Mouse (Mus musculus): ENCODE results near the gene Uts2r. TPM values are rescaled to one million over a fixed set of nuclear protein-coding genes. Genes with fewer than 3 reads are reported as not detected.
A peak's percentile ranks its signal among the peaks of the same experiment; 100 is the strongest.

Uts2r gene
- total RNA-seq (2021) = not detected
- long read RNA-seq, experiment 1 = 0 reads
- long read RNA-seq, experiment 2 = 0 reads

DNA sequence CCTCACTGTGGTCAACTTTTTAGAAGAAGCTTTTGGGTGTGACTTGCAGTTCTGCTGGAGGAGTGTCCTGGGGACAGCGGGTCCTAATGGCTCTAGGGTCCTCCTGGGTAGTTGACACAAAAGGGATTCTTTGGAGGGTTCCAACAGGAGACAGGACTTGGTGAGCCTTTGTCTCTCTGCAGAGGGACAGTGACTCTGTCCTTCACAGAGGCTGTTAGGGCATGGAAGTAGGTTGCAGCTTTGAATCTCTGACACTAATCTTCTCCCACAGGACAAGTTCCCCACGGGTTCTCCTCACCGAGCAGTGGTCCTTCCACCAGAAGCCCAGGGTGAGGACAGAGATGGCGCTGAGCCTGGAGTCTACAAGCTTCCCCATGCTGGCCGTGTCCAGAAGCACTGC is at the start of gene Uts2r:
Uts2r (plus strand) TSS at position 301 of the 400 bp plus-strand sequence.
- DNase-seq = no peak

DNA sequence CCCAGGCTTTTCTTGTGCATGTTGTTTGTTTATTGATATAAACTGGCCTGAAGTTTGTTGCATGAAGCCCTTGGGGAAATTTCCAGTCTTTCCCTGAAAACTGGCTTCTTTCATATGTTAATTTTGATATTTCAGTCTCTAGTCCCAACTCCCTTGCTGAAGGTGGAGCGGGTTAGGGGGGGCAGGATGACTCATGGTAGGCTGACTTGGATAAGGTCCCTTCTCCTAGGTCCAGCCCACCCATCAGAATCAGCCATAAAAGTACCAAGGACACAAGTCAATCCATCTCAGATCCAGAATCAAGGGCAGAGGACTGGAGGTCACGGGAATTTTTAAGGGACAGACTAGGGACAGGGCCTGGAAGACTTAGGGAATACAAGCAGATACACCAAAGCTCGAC is 49.0 kb upstream of the Uts2r start:
- DNase-seq = peak; percentile 76 to 80

DNA sequence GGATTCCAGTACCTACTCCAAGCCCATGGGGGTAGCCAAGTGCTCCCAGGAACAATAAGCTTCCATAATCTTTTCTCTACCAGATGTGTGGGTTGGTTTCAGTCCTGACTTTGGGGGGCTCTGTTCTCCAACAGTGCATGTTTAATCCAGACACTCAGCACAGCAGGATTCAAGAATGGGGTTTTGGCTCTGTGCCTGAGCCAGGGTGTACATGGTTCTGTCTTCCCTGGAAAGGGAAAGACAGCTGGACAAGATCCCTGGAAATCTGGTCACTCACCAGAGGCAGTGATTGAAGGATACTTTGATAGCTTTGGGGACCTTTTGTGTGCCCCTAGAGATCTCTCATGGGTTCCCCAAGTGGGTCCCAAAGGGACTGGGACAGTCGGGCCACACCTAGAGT is 48.5 kb upstream of the Uts2r start:
- peak in 1 of 2 experiments; percentile 41 for DNase-seq

DNA sequence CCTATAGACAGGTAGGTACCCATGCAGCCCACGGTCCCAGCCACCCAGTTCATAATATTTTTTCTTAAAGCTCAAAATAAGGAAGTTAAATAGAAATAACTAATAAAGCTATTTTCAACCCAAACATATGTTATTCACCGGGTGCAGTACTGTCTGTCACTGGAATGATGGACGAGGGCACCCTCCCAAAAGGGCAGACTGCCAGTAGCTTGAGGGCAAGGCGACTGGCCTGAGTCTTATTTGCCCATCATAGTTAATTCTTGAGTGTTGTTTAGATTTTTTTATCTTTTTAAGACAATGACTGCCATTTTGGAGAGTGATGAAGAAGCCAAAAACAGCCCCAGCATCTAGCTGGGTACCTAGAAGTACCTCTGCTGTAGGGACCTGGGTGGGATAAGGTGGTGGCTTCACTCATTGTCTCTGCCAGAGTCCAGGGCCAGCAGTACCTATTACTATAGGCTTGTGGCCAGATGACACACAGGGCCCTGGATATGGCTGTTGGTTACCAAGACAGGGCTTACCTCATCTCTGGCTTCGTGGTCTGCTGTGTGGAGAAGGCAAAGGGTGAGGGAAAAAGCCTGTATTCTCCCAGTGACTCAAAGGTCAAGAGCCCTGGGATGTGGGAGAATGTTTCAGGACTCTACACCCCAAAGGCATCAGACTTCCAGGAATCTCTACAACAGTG is 47.8 kb upstream of the Uts2r start:
- peak; percentile 82 to 87 for DNase-seq

DNA sequence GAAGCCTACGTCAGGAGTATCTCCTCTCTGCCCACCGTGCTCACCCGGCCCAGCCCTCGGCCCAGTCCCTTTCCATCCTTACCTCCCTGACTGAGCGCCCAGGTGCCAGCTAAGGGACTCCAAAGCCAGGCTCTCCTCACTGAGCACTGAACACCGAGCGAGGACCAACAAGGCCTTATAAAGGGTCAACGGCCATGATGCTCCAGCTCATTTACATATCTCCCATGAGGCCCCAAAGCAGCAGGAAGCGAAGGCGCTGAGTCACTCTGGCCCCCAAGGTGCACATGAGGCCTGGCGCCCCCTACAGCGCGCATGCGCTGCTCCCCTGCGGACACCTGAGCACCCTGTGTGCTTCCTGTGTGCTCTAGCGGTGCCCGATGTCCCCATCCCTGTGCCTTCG is 42.0 kb upstream of the Uts2r start:
- DNase-seq = no peak

DNA sequence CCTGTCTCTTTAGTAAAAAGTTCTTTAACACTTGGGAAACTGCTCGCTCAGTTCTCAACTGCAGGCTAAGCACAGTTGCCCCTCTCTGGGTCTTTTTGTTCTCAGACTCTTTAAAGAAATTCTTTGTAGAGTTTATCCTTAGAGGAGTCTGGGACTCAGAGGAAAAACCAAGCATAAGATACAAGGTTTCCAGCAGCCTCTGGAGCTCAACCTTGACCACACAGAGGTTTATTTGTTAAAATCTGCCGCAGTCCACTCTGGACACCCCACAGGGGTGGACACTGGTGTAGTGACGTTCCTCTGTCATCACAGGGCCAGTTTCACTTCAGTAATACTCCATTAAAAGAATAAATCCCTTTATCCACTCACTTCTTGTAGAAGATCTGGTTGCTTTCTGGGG is 41.5 kb upstream of the Uts2r start, which contains the start of gene Tex19.2:
Tex19.2 (minus strand) TSS at position 101 of the 400 bp plus-strand sequence.
- DNase-seq = no peak

DNA sequence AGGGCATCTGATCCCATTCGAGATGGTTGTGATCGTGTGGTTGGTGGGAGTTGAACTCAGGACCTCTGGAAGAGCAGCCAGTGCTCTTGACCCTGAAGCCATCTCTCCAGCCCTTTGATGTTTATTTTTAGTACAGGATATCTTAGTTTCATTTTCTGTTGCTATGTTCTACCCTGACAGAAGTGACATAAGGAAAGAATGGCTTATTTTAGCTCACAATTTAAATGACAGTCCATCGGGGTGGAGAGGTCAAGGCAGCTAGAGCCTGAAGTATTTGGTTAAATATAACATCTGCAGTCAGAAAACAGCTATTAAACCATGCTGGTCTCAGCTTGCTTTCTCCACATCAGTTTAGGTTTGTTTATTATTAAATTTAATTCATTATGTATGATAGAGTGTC is 38.9 kb upstream of the Uts2r start:
- DNase-seq = peak in 1 of 2 experiments; percentile 46

DNA sequence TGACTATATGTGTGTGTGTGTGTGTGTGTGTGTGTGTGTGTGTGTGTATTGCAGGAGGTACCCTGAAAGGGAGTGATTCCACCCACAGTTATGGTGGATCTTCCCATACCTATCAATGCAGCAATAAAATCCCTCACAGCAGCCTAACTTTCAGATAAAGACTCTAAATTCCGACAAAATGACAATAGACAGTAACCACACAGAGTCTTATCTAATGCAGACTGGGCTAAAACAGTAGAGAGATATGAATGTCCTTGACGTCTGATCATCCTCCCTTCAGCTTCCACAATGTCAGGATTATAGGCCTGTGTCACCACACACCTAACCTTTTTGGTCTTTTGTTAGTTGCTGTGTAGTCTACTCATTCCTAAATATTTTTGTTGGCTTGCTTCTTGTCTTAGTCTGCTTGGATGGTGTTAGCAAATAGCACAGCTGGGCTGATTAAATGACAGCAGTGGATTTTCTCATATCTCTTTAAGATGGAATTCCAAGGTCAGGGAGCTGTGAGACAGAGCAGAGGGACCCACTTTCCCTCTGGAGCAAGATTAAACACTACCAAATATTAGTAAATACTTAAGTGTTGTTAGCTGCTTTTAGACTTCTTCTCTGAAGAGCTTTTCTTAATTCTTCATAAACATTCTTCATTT is 37.9 kb upstream of the Uts2r start:
- no peak for DNase-seq

DNA sequence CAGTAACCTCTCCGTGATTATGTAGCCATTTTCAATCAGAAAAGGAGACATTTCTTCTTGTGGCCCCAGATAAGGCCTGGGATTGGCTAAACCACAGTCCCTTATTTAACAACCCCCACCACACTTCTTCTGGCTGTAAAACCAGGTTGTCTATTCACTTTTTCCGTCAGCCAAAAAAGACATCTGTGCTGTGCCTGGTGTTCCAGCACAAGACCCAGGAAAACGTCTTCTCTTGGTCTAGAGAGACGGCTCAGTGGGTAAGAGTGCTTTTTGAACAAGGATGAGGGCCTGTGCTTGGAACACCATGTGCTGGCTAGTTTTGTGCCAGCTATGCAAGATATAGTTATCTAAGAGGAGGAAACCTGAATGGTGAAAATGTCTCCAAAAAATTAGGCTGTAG is 36.6 kb upstream of the Uts2r start:
- DNase-seq = no peak

DNA sequence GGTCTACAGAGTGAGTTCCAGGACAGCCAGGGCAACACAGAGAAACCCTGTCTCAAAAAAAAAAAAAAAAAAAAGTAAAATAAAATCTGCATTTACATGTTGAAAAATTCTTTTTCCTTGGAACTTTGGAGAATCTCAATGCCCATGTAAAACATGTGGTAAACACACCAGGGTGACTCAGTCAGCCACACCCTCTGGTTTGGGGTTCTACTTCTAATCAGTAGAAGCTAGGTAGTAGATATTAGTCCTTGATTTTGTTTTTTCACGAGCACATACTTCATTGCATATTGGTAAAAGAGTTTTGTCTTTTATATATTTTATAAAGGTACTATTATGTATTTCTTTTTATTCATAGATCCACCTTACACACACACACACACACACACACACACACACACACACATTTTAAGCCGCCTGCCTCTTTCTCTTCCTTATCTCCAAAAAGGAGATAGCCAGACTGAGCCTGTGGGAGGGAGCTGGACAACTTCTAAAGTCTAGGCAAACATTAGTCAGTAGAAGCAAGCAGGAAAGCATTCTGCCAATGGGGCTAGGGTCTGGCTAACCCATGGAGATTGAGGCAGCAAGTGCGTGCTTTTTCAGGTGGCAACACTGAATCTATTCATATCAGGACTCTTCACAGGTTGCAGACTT is 34.4 kb upstream of the Uts2r start:
- no peak for DNase-seq

DNA sequence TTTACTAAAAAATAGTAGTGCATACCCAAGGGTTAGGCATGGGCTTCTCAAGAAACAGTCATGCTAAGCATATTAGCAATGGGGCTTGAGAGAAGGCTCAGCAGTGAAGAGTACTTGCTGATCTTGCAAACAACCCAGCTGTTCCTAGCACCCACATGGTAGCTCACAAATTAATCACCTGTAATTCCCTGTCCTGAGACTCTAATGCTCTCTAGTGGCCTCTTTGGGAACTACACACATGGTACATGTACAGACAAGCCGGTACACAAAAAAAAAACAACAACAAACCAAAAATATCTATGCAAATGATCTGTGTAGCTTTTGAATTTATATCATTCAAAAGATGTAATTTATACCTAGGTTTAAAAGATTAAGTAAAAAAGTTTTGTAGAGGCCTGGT is 33.7 kb upstream of the Uts2r start:
- peak in 1 of 2 experiments; percentile 35 for DNase-seq

DNA sequence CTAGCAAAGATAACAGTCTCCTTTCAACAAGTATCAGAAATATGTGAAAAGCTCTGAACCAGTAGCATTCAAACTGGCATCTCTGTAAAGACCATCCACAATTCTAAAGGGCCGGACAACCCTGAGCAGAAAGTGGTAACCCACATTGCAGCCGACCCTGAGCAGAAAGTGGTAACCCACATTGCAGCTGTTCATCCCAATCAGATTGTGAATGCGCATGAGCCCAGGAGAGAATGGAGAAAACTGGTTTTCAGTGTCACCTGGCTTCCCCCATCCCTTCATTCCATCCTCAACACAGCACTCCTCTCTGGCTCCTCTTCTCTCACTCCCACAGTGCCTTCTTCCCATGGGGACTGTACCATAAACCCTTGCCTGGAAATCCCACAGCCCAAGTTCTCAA is 32.6 kb upstream of the Uts2r start:
- DNase-seq = no peak

DNA sequence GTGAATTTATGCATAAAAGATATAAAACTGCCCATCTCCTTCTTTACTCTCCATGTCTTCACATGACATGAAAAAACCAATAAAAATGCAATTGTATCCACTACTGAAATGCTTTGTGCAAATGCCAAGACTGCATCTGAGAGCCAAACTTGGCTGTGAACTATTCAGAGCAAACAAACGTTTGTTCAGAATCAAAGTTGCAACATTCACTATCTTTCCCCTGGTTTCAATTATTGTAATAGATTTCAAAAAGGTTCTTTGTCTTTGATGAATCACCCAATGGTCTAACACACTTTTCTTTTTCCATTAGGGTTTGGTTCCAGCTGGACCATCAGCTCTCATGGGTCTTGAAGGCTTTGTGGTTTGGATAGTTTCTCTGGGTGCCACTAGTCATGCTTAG is 30.5 kb upstream of the Uts2r start:
- no peak for DNase-seq

DNA sequence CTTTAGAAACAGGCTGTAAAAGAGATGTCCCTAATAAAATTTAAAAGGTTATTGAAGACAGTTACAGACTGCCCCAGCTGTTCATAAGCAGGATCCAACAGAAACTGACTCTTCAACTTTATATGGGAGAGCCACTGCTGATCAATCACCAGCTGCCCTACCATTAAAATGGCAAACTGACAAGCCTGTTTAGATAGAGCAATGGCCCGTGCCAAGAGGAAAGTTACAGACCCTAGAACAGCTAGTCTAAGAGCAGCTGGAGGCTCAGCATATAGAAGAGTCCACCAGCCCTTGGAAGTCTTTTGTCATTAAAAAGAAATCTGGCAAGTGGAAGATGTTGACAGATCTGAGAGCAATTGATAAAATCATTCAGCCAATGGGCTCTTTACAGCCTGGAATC is 25.5 kb upstream of the Uts2r start:
- no peak for DNase-seq

DNA sequence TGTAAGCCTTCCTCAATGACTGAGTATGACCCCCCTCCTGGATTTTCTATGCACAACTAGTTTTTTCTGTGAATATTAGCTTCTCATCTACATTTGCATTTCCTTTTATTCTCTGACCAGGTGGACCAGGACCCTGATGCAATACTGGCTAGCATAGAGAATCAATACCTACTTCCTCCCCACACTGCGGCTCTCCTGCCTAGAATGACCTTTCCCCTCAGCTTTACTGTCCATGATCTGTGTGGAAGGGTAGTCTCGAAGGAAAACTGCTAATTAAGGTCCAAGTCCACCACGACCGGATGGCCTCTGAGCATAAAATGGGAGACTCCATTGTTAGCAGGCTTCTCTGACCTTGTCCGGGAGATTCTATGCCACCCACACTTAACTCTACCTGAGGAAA is 22.4 kb upstream of the Uts2r start:
- no peak for DNase-seq

DNA sequence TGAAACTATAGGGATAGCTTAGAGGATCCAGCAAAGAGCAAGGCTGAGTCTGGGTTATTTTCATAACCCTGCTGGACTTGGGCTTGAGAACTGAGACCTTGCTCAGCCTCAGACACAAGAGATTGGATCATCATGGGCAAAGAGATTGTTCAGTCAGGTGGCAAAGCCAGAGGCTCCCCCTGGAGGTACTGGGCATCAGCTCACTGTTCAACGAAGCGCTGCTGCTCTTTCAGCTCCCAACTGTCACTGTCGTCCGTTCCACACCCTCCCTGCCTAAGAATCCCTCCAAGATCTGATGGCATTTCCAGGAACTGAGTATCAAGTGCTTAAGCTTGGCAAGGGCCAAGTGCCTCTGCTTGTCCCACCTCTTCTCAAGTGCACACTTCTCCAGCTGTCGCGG is 21.3 kb upstream of the Uts2r start:
- peak in 1 of 2 experiments; percentile 43 for DNase-seq

DNA sequence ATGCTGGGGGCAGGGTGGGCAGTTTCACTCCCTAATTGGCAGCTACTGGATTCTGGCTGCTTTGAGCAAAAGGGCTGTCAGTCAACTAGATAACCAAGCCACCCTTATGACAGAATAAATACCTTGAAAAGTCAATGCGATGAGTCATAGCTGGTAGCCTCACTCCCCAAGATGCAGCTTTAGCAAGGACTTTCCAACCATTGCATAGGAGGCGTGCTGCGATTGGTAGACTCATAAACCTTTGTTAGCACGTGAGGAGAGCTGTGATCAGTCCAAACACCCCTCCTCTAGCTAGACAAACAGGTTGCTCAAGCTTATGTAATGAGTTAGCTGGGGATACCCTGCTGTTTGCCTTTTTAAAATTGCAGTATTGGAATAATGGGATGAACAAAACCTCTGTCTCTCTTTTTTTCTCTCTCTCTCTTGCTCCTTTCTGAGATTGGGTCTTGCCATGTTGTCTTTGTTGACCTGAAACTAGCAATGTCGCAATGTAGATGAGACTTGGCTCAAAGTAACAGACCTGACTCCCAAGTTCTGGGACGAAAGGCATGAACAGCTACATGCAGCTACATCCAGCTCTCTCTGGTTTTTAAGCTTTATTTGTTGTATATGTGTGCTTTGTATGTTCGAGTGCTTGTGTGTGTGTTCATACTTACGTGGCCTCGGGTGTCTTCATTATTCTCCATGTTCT is 16.6 kb upstream of the Uts2r start:
- peak; percentile 15 to 16 for DNase-seq

DNA sequence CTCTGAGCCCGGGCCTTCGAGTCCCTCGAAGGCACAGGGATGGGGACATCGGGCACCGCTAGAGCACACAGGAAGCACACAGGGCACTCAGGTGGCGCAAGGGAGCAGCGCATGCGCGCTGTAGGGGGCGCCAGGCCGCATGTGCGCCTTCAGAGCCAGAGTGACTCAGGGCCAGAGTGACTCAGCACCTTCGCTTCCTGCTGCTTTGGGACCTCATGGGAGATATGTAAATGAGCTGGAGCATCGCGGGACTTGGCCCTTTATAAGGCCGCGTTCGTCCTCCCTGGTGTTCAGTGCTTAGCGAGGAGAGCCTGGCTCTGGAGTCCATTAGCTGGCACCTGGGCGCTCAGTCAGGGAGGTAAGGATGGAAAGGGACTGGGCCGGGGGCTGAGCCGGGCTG is 14.2 kb upstream of the Uts2r start, which contains the start of gene Tex19.1:
Tex19.1 (plus strand) TSS at position 279 of the 400 bp plus-strand sequence.
- no peak for DNase-seq

DNA sequence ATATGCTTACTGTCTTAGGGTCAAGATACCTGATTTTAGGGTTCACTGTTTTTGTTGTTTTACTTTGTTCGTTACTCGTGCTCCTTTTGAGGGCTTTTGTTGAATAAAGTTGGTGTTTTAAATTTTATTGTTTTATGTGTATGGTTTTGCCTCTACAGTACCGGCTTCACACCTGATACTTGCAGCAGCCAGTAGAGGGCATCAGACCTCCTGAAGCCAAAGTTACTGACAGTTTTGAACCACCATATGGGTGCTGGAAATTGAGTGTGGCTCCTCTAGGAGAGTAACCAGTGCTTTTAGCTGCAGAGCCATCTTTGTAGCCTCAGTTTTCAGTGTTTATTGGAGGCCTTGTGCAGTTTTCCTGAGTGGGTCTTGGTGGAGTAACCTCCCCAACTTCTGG is 11.9 kb upstream of the Uts2r start:
- no peak for DNase-seq

DNA sequence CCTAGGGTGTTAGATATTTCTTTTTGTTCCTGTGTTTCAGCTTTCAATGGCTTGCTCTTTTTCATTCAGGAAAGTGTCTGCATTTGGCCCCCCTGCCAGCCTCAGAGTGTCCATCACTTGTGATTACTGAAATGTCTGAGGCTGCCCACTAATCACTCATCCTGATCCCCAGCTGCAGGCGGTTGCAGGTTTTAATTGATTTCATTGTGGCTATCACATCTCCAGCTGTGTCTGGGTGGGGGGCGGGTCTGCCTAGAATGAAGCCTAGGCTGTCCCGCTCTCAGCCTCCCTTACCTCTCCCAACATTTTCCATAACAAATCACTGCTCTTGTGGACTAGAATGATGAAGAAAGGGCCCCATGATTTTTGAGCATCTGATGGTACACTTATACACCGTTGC is 5.9 kb upstream of the Uts2r start:
- no peak for DNase-seq

DNA sequence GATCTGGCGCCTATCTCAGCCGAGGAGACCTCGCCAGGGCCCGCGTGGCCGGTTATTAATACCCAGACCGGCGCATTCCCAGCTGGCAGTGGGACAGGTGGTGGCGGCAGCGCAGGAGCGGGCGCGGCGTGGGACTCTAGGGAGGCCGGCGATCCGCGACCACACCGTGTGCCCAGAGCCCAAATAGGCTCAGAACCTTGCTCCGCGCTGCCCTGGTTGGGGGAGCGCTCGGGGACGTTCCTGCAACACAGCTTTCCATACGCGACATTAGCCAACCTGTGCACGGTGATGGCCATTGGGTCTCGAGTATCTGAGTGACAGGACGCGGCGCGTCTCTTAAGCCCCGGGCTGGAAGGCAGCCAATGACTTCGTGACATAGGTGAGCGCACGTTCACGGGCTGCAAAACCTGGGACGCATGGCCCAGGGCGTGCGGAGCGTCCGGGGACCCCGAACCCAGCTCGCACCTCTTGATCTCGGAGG is 3.6 kb upstream of the Uts2r start:
- DNase-seq = peak; percentile 30 to 42

DNA sequence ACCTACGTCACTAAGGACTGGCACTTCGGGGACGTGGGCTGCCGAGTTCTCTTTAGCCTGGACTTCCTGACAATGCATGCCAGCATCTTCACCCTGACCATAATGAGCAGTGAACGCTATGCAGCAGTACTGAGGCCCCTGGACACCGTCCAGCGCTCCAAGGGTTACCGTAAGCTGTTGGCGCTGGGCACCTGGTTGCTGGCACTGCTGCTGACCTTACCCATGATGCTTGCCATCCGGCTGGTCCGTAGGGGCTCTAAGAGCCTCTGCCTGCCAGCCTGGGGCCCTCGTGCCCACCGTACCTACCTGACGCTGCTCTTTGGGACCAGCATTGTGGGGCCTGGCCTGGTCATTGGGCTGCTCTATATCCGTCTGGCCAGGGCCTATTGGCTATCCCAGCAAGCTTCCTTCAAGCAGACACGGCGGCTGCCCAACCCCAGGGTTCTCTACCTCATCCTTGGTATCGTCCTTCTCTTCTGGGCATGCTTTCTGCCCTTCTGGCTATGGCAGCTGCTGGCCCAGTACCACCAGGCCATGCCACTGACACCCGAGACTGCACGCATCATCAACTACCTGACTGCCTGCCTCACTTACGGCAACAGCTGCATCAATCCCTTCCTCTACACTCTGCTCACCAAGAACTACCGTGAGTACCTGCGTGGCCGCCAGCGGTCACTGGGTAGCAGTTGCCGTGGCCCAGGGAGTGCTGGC is 720 bp downstream of the Uts2r start:
- no peak for DNase-seq

Data from adrenal gland, postnatal 36 days (tissue).